In genomic region chr11:47129992-47130391, GRCm38 (mm10) we compare ENCODE assay signal across 13 mouse cellular contexts.
DNase-seq lines count a peak whose midpoint lies in the region; ATAC-seq lines count a peak whose summit lies in the region.
"Had no signal": no experiment of that assay in that cellular context is flagged by ENCODE, and none has a peak within 500 bp of the region (broad histone marks: within the 10 kb centered on the region; RNA-seq: fewer than 3 reads in every experiment).

No protein-coding gene starts in this region.

- no peaks in the 10 kb centered on the region for H3K27me3 ChIP-seq in heart, embryonic 12.5 days (replicated peaks)
- no peaks in the 10 kb centered on the region for H3K27me3 ChIP-seq in neural tube, embryonic 13.5 days
- H3K27me3 ChIP-seq in kidney, embryonic 16.5 days (ENCODE audit: insufficient read depth, low read length): no peaks in the 10 kb centered on the region
- no peaks in the 10 kb centered on the region for H3K27me3 ChIP-seq in midbrain, embryonic 10.5 days (ENCODE audit: low read depth, poor library complexity, severe bottlenecking)
- H3K27me3 ChIP-seq: Patski had no signal

- no peaks in the 10 kb centered on the region for H3K4me1 ChIP-seq in heart, embryonic 12.5 days (replicated peaks)
- H3K4me1 ChIP-seq in neural tube, embryonic 13.5 days (replicated peaks): peaks cover 4% of the 10 kb centered on the region; the same call in 1 of the 2 replicates
- peaks cover 13% of the 10 kb centered on the region; the same call in 1 of the 2 replicates for H3K4me1 ChIP-seq in kidney, embryonic 16.5 days (ENCODE audit: insufficient read depth, low read length)
- peaks cover 12% of the 10 kb centered on the region for H3K4me1 ChIP-seq in midbrain, embryonic 10.5 days

- WGBS in heart, embryonic 12.5 days: 51% methylated on average over 7 of the region's 7 CpGs
- WGBS in neural tube, embryonic 13.5 days: 40% methylated on average over 7 of the region's 7 CpGs
- WGBS in kidney, embryonic 16.5 days: 27% methylated on average over 7 of the region's 7 CpGs
- 72% methylated on average over 7 of the region's 7 CpGs for WGBS in midbrain, embryonic 10.5 days

- H3K9ac ChIP-seq in heart, embryonic 12.5 days: no peak overlapping the region
- H3K9ac ChIP-seq in neural tube, embryonic 13.5 days: no peak overlapping the region
- 0 out of 2 replicates have a peak overlapping the region, but pooled peaks have one; percentile 4 for H3K9ac ChIP-seq in kidney, embryonic 16.5 days (replicated peaks; ENCODE audit: low read length)

- H3K4me3 ChIP-seq in heart, embryonic 12.5 days: no peak overlapping the region
- no peak overlapping the region for H3K4me3 ChIP-seq in neural tube, embryonic 13.5 days
- H3K4me3 ChIP-seq in kidney, embryonic 16.5 days (ENCODE audit: low read length): no peak overlapping the region
- H3K4me3 ChIP-seq in midbrain, embryonic 10.5 days: no peak overlapping the region

- no peak overlapping the region for H3K27ac ChIP-seq in heart, embryonic 12.5 days (ENCODE audit: poor library complexity, severe bottlenecking)
- no peak overlapping the region for H3K27ac ChIP-seq in neural tube, embryonic 13.5 days (replicated peaks)
- no peak overlapping the region for H3K27ac ChIP-seq in kidney, embryonic 16.5 days (ENCODE audit: low read length)
- H3K27ac ChIP-seq in midbrain, embryonic 10.5 days (replicated peaks): no peak overlapping the region
- H3K27ac ChIP-seq: stomach, postnatal 0 days had no signal

- no peak for ATAC-seq in heart, embryonic 12.5 days (ENCODE audit: insufficient number of reproducible peaks, low FRiP score)
- ATAC-seq in neural tube, embryonic 13.5 days (ENCODE audit: low read depth): peak; percentile 32; the same call in 1 of the 2 replicates
- peak; percentile 86 for ATAC-seq in kidney, embryonic 16.5 days (ENCODE audit: low FRiP score, low TSS enrichment)
- no peak for ATAC-seq in CD4-positive, CD25-positive, alpha-beta regulatory T cell, adult 4 months
- ATAC-seq: Patski had no signal

- no peaks in the 10 kb centered on the region for H3K9me3 ChIP-seq in heart, embryonic 12.5 days (replicated peaks)
- H3K9me3 ChIP-seq in neural tube, embryonic 13.5 days: no peaks in the 10 kb centered on the region
- H3K9me3 ChIP-seq in kidney, embryonic 16.5 days (ENCODE audit: low read length): no peaks in the 10 kb centered on the region
- no peaks in the 10 kb centered on the region for H3K9me3 ChIP-seq in midbrain, embryonic 10.5 days (replicated peaks)

- H3K4me2 ChIP-seq in heart, embryonic 12.5 days: no peak overlapping the region
- H3K4me2 ChIP-seq in neural tube, embryonic 13.5 days: no peak overlapping the region
- 0 out of 2 replicates have a peak overlapping the region, but pooled peaks have one; percentile 1 for H3K4me2 ChIP-seq in kidney, embryonic 16.5 days (replicated peaks; ENCODE audit: low read depth, low read length)

- H3K36me3 ChIP-seq in heart, embryonic 12.5 days: no peaks in the 10 kb centered on the region
- no peaks in the 10 kb centered on the region for H3K36me3 ChIP-seq in neural tube, embryonic 13.5 days
- H3K36me3 ChIP-seq in kidney, embryonic 16.5 days (ENCODE audit: insufficient read depth, low read length): no peaks in the 10 kb centered on the region
- no peaks in the 10 kb centered on the region for H3K36me3 ChIP-seq in midbrain, embryonic 10.5 days

- DNase-seq in heart, adult 18-20 months: peak; percentile 36 to 61
- no peak for DNase-seq in neural tube, embryonic 10.5 days (ENCODE audit: extremely low spot score, low spot score)
- no peak for DNase-seq in midbrain, embryonic 10.5 days (ENCODE audit: low spot score)
- DNase-seq: cerebellum, postnatal 14 days; gastrocnemius, postnatal 36 days; liver; thymus, postnatal 36 days had no signal

Comparison
In these comparisons a context has a peak if more than half of its experiments do, and no peak if none do; other contexts are left out.
1. DNase-seq: peak in heart, adult 18-20 months (2 of 2); none in neural tube, embryonic 10.5 days (single experiment) and midbrain, embryonic 10.5 days (single experiment).
2. ATAC-seq: peak in neural tube, embryonic 13.5 days (single experiment) and kidney, embryonic 16.5 days (single experiment); none in heart, embryonic 12.5 days (single experiment) and CD4-positive, CD25-positive, alpha-beta regulatory T cell, adult 4 months (single experiment).